Mouse (Mus musculus): Measurements from ENCODE around the gene Adamts2.

DNA sequence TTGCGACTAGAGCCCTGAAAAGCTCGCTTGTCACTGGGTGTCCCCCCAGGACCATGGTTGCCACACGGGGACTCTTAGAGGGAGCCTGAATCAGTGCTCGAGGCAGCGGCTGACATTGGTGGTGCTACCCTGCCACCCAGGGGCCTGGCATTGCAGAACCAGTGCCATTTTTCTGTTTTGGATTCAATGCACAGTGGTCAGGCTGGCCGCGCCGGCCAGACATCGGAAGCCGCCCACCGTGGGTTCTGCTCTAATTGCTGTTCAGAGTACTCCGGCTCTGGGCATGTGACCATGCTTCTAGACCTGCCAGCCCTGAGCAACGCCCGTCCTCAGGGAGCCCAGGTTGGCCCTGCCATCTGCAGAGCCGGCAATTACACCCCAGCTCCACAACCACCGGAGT, 2.5 kb downstream of the Adamts2 start:
- TF ChIP-seq POLR2A (IDR thresholded peaks at IDR 0.05; ENCODE audit: insufficient read depth, low read length): no peak
- TF ChIP-seq CTCF (IDR thresholded peaks at IDR 0.05; ENCODE audit: low read depth, low read length): no peak
